Mouse (Mus musculus) intestine, embryonic 14.5 days (tissue): ENCODE results near the gene Drd1. TPM values are rescaled to one million over a fixed set of nuclear protein-coding genes. Genes with fewer than 3 reads are reported as not detected.

ENCODE experiments used
- ATAC-seq: fragments of 200-750 bp; cut with Nextera tagmentation; replicated peaks from 2 replicates; pipeline ENCODE4 v1.8.0; 2017; ENCODE audit warnings: low read depth, moderate number of reproducible peaks, moderate TSS enrichment, moderate library complexity; ENCODE audit not compliant: low FRiP score, low TSS enrichment
- DNase-seq: peaks from one replicate; pipeline ENCODE4 v3.0.0-alpha.2; 2018; ENCODE audit warnings: low spot score
- H3K27ac ChIP-seq: fragments of 300-500 bp; sonication (generic); 2 replicates; pipeline ENCODE4 v1.5.1; 2014; ENCODE audit warnings: low read depth, mild to moderate bottlenecking, control low read depth
- H3K27me3 ChIP-seq: fragments of 300-500 bp; sonication (generic); replicated peaks from 2 replicates; pipeline ENCODE4 v1.6.1; 2014; ENCODE audit warnings: low read length, control low read depth; ENCODE audit not compliant: control insufficient read depth, insufficient read depth
- H3K36me3 ChIP-seq: fragments of 300-500 bp; sonication (generic); 2 replicates; pipeline ENCODE4 v1.6.1; 2014; ENCODE audit warnings: low read length, control low read depth; ENCODE audit not compliant: control insufficient read depth, insufficient read depth
- H3K4me1 ChIP-seq: fragments of 300-500 bp; sonication (generic); replicated peaks from 2 replicates; pipeline ENCODE4 v1.6.1; 2014; ENCODE audit warnings: low read length, control low read depth, mixed read lengths; ENCODE audit not compliant: control insufficient read depth, insufficient read depth
- H3K4me2 ChIP-seq: fragments of 300-500 bp; sonication (generic); 2 replicates; pipeline ENCODE4 v1.6.1; 2014; ENCODE audit warnings: low read length
- H3K4me3 ChIP-seq: fragments of 300-500 bp; sonication (generic); 2 replicates; pipeline ENCODE4 v1.5.1; 2014; ENCODE audit warnings: low read depth, low read length, control low read depth, mixed read lengths
- H3K9ac ChIP-seq: fragments of 300-500 bp; sonication (generic); 2 replicates; pipeline ENCODE4 v1.6.1; 2014; ENCODE audit warnings: mild to moderate bottlenecking, low read length
- H3K9me3 ChIP-seq: fragments of 300-500 bp; sonication (generic); 2 replicates; pipeline ENCODE4 v1.6.1; 2016; ENCODE audit warnings: low read length, control low read depth; ENCODE audit not compliant: control insufficient read depth
- WGBS: fragments of 180-500 bp; shearing (Covaris S2); extraction: QIAGEN DNeasy Blood & Tissue Kit; methylation state at CpG from one replicate; pipeline ENCODE4 v1.1.7; 2014; 5-methylcytosine and 5-hydroxymethylcytosine counted together
- polyA plus RNA-seq: library from polyadenylated mRNA; unstranded; fragments of >200 nt; fragmentation: Nextera tagmentation; extraction: Ambion mirVana; gene quantifications from 2 replicates; pipeline ENCODE4 v1.2.1, GENCODE M21; 2014

Drd1 gene
- polyA plus RNA-seq, 1 experiment from 2014 or later, result 0.55 TPM

DNA sequence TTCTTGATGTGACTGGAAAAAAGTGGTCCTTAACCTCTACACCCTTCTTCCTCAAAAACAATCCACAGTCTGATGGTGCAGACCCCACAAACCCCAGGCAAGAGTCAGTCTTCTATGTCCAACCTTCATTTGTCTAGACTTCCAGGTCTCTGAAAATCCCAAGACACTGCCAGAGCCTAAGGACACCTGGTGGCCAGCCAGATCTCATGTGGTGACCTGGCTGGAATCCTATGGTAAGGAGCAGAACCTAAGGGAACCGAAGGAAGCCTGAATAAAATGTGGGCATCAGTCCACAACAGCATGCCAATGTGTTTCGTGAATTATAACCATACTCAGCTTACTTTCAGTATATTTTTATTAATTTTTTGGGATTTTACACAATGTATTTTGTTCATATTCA is 15.2 kb downstream of the Drd1 start:
- ATAC-seq (no peak), DNase-seq (no peak)
- no peaks in the 10 kb centered on the region for H3K9me3 ChIP-seq
- no peak overlapping the region for H3K9ac ChIP-seq
- H3K27ac ChIP-seq, result no peak overlapping the region
- 97% methylated on average over 2 of the region's 2 CpGs for WGBS
- H3K27me3 ChIP-seq, result no peaks in the 10 kb centered on the region
- H3K36me3 ChIP-seq, result no peaks in the 10 kb centered on the region
- no peaks in the 10 kb centered on the region for H3K4me1 ChIP-seq
- no peak overlapping the region for H3K4me2 ChIP-seq
- no peak overlapping the region for H3K4me3 ChIP-seq

- H3K9ac ChIP-seq, result no peak overlapping the region
- no peak for DNase-seq
- 84% methylated on average over 4 of the region's 4 CpGs for WGBS
- no peak overlapping the region for H3K4me3 ChIP-seq
- H3K36me3 ChIP-seq, result no peaks in the 10 kb centered on the region
- ATAC-seq, result no peak
- no peaks in the 10 kb centered on the region for H3K4me1 ChIP-seq
- no peaks in the 10 kb centered on the region for H3K9me3 ChIP-seq
- no peak overlapping the region for H3K27ac ChIP-seq
- no peaks in the 10 kb centered on the region for H3K27me3 ChIP-seq
- H3K4me2 ChIP-seq, result no peak overlapping the region
These were observed 17.6 kb downstream of the Drd1 start for GRCm38 (mm10) chr13:54037936-54038335.

DNA sequence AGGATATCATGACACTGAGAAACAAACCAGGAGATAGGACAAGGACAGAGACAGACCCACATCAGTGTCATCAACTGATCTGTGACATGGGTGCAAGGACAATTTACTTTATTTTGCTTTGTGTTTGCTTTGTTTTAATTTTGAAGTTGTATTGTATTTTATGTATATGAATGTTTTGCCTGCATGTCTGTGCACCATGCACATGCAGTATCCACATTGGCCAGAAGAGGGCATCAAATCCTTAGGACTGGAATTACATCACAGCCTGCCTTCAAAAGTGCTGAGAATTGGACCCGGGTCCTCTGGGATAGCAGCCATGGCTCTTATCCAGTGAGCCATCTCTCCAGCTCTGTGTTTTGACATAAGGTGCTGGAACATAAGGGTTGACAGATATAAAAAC is 20.0 kb downstream of the Drd1 start:
- WGBS, result 70% methylated on average over 1 of the region's 1 CpGs
- Histone ChIP-seq H3K9ac (no peak overlapping the region), H3K4me2 (no peak overlapping the region), H3K27me3 (no peaks in the 10 kb centered on the region), H3K36me3 (no peaks in the 10 kb centered on the region), H3K9me3 (no peaks in the 10 kb centered on the region), H3K4me1 (no peaks in the 10 kb centered on the region), H3K27ac (no peak overlapping the region), H3K4me3 (no peak overlapping the region)
- DNase-seq (peak; percentile 51), ATAC-seq (no peak)

DNA sequence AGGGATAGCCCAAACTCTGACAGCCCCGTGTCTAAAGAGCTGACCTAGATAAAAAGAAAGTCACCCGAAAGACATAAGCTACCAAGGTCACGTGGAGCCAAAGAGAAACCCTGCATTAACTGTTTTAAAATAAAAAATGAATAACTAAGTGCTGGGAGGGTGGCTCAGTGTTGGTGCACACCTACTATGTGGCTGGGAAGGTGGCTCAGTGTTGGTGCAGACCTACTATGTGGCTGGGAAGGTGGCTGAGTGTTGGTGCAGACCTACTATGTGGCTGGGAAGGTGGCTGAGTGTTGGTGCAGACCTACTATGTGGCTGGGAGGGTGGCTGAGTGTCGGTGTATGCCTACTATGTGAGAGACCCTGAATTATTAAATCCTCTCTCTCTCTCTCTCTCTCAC is 21.9 kb downstream of the Drd1 start:
- no peak overlapping the region for H3K27ac ChIP-seq

GRCm38 (mm10) chr13:54027079-54027478 is 28.4 kb downstream of the Drd1 start:
- H3K4me2 ChIP-seq, result no peak overlapping the region
- H3K4me3 ChIP-seq, result no peak overlapping the region
- H3K4me1 ChIP-seq, result no peaks in the 10 kb centered on the region
- H3K9me3 ChIP-seq, result no peaks in the 10 kb centered on the region
- no peak for DNase-seq
- WGBS, result 84% methylated on average over 7 of the region's 7 CpGs
- H3K27ac ChIP-seq, result no peak overlapping the region
- no peaks in the 10 kb centered on the region for H3K36me3 ChIP-seq
- no peak overlapping the region for H3K9ac ChIP-seq
- H3K27me3 ChIP-seq, result no peaks in the 10 kb centered on the region
- ATAC-seq, result no peak

More for the DNA sequence above, 21.9 kb downstream of the Drd1 start:
- H3K9me3 ChIP-seq, result no peaks in the 10 kb centered on the region
- no peak overlapping the region for H3K9ac ChIP-seq
- 85% methylated on average over 4 of the region's 4 CpGs for WGBS
- no peaks in the 10 kb centered on the region for H3K4me1 ChIP-seq
- DNase-seq (peak; percentile 20), ATAC-seq (no peak)
- no peak overlapping the region for H3K4me3 ChIP-seq
- no peaks in the 10 kb centered on the region for H3K36me3 ChIP-seq
- no peaks in the 10 kb centered on the region for H3K27me3 ChIP-seq
- H3K4me2 ChIP-seq, result no peak overlapping the region

- no peaks in the 10 kb centered on the region for H3K36me3 ChIP-seq
- no peak for DNase-seq
- no peak for ATAC-seq
- H3K4me1 ChIP-seq, result no peaks in the 10 kb centered on the region
- no peak overlapping the region for H3K4me3 ChIP-seq
- H3K4me2 ChIP-seq, result no peak overlapping the region
- no peak overlapping the region for H3K27ac ChIP-seq
- no peaks in the 10 kb centered on the region for H3K27me3 ChIP-seq
- H3K9me3 ChIP-seq, result no peaks in the 10 kb centered on the region
- H3K9ac ChIP-seq, result no peak overlapping the region
- WGBS, result 69% methylated on average over 5 of the region's 5 CpGs
These were observed 32.2 kb downstream of the Drd1 start for GRCm38 (mm10) chr13:54023311-54023710.

GRCm38 (mm10) chr13:54008716-54009115 is 46.8 kb downstream of the Drd1 start:
- Histone ChIP-seq H3K9ac (no peak overlapping the region), H3K4me2 (no peak overlapping the region), H3K4me3 (no peak overlapping the region), H3K36me3 (no peaks in the 10 kb centered on the region), H3K27ac (no peak overlapping the region), H3K4me1 (no peaks in the 10 kb centered on the region), H3K27me3 (no peaks in the 10 kb centered on the region), H3K9me3 (no peaks in the 10 kb centered on the region)
- ATAC-seq (no peak), DNase-seq (no peak)
- 90% methylated on average over 4 of the region's 4 CpGs for WGBS

Other genes starting within 250 kb of the Drd1 start
- 85.2 and 87.8 TPM in 2 replicates for gene Sfxn1, start 16.2 kb upstream of the Drd1 start, polyA plus RNA-seq
- gene Hrh2, start 136.4 kb upstream of the Drd1 start, polyA plus RNA-seq, result 0.16 and 0.26 TPM in 2 replicates